Mouse (Mus musculus): Measurements from ENCODE around the gene Cab39.

GRCm38 (mm10) chr1:85758231-85758968, 34.8 kb upstream of the Cab39 start:
- TF ChIP-seq CTCF (IDR thresholded peaks at IDR 0.05; ENCODE audit: low read depth) (no peak), EP300 (IDR thresholded peaks at IDR 0.05; ENCODE audit: low read depth) (no peak)

Measured in liver, postnatal 0 days (tissue).